Mouse (Mus musculus) cerebellum, adult 9-10 months (tissue): Measurements from ENCODE around the gene Cacna1i.

Experiments used
- DNase-seq: peaks from one replicate; pipeline ENCODE4 v3.0.0; 2022

The Cacna1i gene

DNA sequence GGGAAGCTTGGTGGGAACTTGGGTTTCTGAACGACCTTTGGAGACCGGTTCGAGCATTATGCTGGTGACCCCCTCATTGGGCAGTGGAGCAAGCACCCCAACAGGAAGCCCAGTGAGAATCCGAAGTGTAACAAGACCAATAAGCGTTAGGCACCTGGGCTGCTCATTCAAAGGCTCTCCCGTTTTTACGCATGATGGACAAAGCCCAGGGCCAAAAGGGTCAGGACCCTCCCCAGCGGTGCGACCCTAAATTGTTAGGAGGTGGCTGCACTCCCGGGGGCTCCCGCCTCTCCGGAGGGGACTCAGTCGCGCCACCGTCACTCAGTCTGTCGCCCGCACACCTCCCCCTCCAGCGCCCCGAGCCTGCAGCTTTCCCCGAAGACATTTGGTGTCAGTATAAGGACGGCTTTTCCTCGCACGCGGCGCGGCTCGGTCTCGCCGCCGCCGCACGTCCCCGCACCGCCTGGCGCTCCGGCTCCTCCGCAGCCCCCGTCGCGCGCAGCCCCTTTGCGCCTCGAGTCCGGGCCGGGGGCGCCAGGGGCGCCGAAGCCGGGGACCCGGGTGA is at the start of gene Cacna1i:
Cacna1i (plus strand) TSS at position 388 of the 565 bp plus-strand sequence.
- DNase-seq, result peak; percentile 80

DNA sequence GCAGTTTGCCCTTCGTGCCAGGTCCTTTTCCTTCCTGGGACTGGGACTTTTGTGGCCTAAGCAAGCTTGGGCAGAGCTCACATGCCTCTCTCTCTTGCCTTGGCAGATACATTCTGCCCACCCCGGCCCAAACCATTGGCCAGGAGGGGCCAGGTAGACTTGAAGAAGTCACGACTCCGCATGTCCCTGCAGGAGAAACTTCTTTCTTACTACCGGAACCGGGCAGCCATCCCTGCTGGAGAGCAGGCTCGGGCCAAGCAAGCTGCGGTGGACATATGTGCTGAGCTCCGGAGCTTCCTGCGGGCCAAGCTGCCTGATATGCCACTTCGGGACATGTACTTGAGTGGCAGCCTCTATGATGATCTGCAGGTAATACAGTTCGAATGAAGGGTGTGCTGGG is 38.9 kb upstream of the Cacna1i start:
- DNase-seq, result peak; percentile 65

DNA sequence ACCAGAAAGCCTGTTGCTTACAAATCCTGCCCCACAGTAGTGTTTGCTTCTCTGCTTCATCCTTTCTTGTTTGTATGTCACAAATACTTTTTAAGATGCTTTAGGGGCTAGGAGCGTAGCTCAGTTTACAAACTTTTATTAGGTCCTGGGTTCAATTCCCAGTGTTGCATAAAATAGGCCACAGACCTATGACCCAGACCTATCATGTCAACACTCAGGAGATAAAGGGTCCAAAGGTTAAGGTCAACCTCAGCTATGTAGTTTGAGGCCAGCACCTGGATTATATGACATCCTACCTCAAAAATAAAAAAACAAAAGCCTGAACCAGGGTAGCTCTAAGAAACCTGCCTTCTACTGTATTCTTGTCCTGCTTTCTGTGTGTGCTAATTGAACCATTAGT is 38.4 kb upstream of the Cacna1i start:
- no peak for DNase-seq

DNA sequence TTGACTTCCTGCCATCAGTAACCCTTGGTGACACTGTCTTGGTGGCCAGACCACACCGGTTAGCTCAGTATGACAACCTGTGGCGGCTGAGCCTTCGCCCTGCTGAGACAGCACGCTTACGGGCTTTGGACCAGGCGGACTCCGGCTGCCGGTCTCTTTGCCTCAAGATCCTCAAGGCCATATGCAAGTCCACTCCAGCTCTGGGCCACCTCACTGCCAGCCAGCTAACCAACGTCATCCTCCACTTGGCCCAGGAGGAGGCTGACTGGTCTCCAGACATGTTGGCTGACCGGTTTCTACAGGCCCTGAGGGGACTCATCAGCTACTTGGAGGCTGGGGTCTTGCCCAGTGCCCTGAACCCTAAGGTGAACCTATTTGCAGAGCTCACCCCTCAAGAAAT is 37.4 kb upstream of the Cacna1i start:
- no peak for DNase-seq

DNA sequence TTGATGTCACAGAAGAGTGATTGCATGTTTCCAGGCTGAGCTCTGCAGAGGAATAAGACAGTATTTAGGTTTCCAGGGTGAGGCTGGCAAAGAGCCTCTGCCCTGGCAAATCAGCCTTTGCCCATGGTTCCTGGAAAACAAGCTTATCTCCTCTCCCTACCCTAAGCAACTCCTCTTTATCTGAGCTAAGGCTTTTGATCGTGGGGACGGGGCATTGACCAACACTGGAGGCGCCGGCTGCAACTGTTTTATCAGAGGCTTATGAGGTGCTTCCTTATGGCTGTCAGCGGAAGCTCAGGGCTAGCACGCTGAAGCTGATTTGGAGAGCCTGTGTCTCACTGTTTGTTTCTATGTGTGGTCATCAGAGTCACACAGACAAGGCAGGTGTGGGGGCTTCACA is 36.5 kb upstream of the Cacna1i start:
- no peak for DNase-seq

DNA sequence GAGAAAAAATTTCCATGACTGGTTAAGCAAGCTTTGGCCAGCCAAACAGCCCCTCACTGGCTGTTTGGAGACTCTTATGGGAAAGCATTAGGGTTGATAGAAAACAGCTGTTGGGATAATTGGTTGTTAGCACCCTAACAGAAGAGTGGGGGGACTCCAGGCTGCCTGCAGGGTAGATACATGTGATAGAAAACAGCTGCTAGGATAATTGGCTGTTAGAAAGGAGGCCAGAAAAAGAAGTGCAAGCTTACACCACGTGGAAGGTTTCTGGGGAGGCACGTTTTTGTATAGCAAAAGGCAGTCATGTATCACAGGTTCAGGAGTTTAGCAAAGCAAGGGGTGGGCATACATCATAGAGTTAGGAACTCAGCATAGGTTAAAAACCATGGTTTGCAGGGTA is 33.5 kb upstream of the Cacna1i start:
- no peak for DNase-seq

DNA sequence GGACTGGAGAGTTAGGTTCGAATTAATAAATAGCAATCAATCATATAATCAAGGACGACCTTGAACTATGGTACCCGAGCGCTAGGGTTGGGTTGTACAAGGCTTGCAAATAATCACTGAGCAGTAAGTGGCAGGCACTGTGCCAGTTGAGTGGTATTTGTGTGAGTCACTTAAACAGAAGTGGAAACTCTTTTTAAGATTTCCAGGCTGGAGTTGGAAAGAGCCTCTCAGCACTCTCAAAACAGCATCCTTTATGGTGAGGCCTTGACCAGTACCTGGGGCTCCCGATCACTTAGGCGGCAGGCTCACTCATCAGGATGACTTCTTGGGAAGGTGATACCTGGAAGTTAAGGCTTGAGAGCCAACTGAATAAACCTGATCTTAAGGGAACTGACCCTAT is 32.8 kb upstream of the Cacna1i start:
- DNase-seq, result no peak

DNA sequence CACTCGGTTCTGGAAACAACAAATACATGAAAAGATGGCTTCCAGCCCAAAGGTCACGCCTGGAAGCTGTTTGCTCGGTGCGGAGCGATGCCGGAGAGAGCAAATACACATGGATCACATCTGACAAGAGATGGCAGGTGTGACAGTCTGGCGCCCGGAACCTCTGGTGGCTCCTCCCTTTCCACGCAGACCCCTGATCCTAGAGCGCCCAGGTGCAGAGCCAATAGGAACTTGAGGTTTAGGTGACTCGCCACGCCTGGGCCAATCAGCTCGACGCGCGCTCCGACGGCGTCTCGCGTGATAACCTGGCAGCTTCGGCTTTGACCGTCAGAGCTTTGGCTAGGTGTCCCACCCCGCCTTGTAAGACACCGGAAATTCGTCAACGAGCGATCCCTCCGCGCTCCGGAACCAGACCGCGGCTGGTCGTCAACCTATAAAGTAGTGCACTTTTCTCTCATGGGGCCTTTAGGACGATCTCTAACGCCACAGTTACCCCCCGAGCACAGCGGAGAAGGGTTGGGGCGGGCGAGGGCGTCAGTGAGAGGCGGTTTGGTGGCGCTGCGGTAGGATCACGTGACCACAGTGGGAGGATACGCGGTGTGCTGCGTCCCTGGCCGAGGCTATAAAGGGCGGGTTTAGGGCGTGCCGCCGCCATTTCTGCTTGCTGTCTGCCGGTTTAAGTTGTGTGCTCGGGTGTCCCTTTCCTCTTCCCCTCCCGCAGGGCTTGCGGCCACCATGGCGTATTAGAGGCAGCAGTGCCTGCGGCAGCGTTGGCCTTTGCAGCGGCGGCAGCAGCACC is 32.0 kb upstream of the Cacna1i start, which contains the start of gene Atf4:
Atf4 (plus strand) TSS at position 338 of the 799 bp plus-strand sequence.
- peak; percentile 99 for DNase-seq

DNA sequence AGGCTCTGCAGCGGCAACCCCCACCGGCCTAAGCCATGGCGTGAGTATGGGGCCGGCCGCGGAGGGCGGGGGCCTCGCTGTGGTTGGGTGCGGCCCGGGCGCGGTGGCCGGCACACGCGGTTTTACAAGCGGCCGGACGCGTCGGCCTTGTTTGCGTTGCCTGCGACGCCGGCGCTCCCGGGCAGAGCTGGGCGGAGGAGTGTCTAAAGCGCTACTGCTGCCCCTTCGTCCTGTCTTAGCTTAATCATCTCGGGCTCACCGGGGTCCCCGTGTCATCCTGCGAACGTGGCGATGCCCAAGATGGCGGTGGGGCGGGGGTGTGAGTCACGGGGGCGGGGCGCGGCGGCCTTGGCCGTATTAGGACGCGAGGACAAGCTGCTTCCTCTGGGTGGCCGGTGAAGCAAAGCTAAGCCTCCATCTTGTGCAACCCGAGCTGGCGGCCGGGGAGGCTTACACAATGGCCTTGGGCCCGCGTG is 31.4 kb upstream of the Cacna1i start:
- peak; percentile 77 for DNase-seq

DNA sequence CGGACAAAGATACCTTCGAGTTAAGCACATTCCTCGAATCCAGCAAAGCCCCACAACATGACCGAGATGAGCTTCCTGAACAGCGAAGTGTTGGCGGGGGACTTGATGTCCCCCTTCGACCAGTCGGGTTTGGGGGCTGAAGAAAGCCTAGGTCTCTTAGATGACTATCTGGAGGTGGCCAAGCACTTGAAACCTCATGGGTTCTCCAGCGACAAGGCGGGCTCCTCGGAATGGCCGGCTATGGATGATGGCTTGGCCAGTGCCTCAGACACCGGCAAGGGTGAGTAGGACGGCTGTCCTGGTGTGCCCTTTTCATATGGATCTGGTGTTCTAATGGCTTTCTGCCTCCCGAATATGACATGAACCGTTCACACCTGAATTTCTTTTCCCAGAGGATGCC is 30.8 kb upstream of the Cacna1i start:
- DNase-seq, result no peak

DNA sequence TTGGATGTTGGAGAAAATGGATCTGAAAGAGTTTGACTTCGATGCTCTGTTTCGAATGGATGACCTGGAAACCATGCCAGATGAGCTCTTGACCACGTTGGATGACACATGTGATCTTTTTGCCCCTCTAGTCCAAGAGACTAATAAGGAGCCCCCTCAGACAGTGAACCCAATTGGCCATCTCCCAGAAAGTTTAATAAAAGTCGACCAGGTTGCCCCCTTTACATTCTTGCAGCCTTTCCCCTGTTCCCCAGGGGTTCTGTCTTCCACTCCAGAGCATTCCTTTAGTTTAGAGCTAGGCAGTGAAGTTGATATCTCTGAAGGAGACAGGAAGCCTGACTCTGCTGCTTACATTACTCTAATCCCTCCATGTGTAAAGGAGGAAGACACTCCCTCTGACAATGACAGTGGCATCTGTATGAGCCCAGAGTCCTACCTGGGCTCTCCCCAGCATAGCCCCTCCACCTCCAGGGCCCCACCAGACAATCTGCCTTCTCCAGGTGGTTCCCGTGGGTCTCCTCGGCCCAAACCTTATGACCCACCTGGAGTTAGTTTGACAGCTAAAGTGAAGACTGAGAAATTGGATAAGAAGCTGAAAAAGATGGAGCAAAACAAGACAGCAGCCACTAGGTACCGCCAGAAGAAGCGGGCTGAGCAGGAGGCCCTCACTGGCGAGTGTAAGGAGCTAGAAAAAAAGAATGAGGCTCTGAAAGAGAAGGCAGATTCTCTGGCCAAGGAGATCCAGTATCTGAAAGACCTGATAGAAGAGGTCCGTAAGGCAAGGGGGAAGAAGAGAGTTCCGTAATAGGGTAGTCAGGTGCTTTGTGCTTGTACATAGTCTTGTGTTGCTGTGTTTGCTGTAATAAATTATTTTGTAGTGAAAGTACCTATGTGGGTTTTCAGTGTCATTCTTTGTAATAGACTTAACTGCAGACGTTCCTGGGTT is 30.1 kb upstream of the Cacna1i start:
- no peak for DNase-seq

DNA sequence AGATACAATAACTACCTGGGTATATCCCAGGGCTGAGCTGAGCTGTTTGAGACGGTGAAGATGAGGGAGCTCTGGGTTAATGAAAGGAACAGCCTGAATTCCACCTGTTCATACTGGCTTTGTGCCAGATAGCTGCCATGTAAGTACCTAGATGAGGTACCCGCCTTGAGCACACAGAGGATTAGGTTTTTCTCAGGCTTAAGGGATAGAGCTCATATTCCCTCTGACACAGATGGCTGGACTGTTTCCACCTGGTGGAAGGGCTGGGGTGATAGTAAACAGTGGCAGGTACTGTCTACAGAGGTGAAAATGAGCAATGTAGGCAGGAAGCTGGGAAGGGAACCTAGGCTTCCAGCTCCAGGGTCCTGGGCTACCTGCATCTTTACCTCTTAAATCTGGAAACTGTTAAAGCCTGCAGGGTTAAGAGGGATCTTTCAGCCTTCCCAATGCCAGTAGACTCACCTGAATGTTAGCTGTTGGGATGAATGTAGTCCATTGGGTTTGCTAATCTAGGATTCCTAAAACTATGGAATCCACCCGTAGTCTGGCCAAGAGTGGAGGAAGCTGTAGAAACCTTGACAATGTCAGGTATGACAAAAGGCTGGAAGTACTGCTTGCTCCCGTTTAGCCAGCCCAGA is 29.3 kb upstream of the Cacna1i start:
- peak; percentile 77 for DNase-seq

DNA sequence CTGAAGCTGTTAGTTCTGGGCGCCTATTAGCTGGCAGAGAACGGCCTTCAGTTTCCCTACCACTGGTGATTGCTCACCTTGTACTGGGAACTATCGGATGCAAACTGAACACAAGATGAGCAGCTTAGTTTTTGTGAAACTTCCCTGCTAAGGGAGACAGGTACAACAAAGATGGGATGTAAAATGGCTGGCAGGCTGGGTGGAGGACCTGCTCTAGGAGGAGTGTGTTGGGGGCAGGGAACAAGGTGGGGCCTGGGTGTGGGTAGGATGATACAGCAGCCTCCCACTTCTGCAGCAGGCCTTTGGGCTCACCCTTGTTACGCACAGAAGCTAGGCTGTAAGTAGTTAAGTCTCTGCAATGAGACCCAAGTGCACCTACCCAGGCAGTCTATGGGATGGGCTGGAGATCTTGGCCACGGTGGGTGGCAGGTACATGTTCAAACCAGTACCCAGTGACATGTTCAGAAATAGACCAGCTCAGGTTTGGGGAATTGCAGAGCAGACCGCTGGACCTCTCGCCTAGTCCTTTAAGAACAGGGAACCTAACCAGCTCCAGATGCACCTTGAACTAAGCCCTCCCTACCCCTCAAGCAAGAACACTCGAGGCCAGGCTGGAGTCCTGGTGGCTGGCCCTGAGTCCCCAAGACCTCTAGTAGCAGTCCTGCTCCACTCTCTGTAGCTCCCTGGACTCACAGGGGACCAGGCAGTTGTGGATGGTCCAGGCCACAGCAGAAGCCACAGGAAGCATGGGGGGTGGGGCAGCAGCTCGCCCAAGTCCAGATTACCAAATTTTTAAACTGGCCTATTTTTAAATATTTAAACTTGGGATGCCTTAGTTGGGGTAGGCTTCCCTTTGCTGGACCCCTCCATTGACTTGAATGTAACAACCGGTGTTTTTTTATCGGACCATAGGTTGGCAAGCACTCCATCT is 28.5 kb upstream of the Cacna1i start:
- no peak for DNase-seq

DNA sequence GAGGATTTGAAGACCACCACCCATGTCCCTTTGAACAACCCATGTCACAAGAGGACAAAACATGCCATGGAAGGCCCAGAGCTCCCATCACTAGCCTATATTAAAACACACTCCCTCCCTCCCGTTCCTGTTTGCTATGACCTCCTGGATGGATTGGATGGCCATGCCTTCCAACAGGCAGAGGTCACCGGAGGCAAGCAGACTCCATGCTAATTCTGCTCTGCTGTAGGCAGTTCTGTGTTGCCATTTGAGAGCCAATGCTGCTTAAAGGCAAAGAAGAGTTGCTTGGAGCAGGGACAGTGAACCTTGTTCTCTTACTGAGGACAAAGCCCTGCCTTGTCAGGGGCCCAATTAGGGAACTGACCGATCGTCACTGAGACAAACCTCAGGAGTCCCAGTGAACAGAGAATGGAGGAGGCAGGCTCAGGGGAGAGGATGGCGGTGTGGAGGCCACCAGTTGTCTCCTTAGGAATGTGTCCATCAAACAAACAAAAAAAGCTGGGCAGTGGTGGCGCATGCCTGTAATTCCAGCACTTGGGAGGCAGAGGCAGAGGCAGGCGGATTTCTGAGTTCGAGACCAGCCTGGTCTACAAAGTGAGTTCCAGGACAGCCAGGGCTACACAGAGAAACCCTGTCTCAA is 27.5 kb upstream of the Cacna1i start:
- no peak for DNase-seq

DNA sequence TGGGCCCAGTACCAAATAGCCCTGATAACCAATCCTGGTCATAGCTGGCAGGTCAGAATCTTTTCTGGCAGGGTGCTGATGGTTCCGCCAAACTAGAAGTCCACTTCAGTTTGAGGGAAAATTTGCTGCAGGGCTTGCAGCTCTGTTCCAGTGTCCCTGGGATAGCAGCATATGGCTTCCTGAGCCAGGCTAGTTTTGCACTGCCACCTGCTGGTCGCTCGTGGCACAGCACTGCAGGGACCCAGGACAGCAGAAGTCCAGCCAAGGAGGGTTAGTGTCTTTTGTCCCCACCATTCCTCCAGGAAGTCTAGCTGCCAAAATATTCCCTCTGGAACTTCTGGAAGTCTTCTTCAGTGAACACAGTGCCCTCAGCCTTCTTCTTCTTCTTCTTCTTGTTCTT is 26.4 kb upstream of the Cacna1i start:
- DNase-seq, result peak; percentile 92

DNA sequence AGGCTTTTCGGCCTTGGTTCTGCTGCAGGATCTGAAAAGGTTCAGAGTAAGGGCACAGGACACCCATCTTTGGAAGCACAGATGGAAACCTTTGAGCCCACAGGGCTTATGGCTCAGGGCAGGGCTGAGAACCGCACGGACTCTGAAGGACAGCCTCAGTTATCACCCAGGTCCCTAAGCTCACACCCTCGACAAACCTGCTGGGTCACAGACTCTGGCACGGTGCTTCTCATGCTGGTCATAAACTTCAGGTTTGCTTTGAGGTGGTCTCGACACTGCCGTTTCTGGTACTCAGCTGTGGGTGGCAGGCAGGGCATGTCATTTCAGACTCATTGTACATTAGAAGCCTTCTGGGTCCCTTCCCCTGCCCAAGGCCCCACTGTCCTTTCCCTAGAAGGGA is 25.9 kb upstream of the Cacna1i start:
- DNase-seq, result no peak

DNA sequence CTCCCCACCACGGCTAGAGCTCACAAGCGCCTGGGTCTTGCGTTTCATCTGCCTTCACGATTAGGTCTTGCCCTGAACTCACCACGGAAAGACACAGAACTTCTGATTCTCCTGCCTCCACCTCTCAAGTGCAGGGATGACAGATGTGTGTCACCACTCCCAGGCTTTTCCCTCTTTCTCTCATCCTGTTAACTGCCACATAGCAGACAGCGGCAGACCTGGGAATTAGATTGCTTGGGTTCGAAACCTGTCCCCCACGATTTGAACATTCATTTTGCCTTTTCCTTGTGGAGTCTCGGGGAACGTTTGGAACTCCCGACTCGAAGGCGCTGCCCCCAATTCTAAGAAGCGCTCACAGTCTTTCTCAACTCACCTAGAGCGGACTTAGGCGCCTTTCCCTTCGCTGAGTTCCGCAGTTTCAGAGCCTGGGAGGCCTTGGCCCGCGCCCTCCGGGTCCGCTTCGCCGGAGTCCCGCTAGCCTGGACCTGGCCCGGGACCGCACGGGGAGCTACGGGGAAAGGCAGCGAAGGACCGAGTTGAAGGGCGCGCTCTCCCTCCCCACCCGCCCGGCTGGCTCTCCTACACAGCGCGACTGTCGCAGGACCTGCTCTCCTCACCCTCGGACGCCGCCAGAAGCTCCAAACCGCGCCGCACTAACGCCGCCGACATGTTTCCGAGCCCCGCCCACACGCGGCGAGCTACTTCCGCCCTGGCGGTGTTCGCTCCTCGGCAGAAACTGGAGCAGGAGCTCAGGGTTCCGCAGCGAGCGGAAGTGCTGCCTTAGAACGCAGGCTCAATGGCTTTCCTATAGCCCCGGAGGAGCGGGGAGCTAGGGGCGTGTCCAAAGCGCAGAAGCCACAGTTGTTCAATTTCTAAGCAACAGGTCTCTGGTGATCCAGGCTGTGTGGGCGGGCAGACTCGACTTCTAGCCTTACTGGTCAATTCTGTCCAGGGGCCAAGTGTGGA is 23.1 kb upstream of the Cacna1i start, which contains the start of gene Rps19bp1:
Rps19bp1 (minus strand) TSS at position 706 of the 966 bp plus-strand sequence.
- DNase-seq, result peak; percentile 84

DNA sequence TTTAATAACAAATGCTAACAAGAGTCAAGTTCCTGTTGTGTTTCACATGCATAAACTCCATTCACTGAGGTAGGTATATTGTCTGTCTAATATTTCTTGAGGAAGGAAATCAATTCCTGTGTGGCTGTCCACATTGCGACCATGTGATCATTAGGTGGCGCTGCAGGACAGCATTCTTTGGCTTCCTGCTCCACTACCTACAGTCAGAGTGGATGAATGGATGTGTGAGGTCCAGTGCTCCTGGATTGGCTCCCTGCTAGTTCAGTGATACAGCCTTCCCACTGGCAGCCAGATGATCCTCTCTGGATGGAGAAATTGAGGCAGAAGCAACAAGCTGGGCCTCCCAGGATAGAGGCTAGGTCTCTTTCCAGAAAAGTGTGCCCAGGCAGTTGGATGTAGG is 20.8 kb upstream of the Cacna1i start:
- DNase-seq, result peak; percentile 93

DNA sequence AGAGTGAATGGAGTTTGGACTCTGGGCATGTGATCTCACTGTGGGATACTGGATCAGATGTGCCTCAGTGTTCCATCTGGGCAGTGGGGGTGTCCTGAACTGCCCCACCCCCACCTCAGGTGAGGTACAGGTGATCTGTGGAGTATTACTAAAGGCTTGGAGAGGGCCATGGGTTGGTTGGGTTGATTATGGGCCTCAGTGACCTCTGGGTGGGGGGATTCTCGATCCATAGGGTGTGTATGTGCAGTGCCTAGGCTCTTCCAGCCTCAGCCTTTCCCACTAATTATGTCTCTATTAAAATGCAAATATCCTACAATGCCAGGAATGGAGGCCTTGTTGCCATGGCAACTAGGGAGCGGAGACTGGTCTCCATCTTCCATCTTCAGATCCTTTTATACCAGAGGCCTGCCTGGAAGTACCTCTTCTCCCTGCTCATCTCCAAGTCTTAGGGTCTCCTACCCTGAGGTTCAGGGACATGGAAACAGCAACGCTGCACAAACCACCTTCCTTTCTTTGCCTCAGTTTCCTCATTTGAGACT is 15.1 kb upstream of the Cacna1i start:
- DNase-seq, result no peak

DNA sequence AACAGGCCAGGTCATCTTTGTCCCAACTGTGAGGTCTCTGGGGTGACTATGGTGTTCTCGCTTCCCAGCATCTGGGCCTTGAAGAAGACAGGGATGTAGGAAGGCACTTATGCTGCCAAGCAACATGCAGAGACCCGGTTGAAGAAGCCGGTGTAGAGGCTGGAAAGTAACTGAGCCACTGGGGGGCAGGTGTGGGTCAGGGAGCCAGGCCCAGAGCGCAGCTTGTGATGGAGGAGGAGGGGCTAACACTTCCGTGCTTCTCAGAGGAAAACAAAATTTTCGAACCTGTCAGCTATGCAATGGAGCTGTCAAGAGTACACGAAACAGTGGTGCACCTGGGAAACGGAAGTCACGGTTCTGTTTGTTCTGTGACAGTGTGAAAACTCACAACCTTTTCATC is 9.9 kb upstream of the Cacna1i start:
- peak; percentile 72 for DNase-seq
